Mouse (Mus musculus) MEL (cell line): Measurements from ENCODE around the gene Dmpk. TPM values are rescaled to one million over a fixed set of nuclear protein-coding genes. Genes with fewer than 3 reads are reported as not detected.

ENCODE experiments used
- DNase-seq: peaks from one replicate; pipeline ENCODE4 v3.0.0; 2011; ENCODE audit warnings: low read depth, low spot score
- H3K27ac ChIP-seq: 2 replicates; pipeline ENCODE4 v1.5.1; 2012; ENCODE audit warnings: low read depth, mild to moderate bottlenecking, control low read depth, low read length, moderate library complexity; ENCODE audit not compliant: control insufficient read depth
- H3K27me3 ChIP-seq, 2 experiments: fragments of 150-350 bp in 1 of 2; sonication (generic) in 1 of 2; 2 replicates each; pipeline ENCODE4 v1.6.1; 2012; ENCODE audit warnings: low read length in 2 of 2, mild to moderate bottlenecking in 2 of 2, improper control_type of control experiment in 1 of 2, moderate library complexity in 1 of 2; ENCODE audit not compliant: insufficient read depth in 2 of 2, control insufficient read depth in 1 of 2
- H3K36me3 ChIP-seq, 2 experiments: 2 replicates each; pipeline ENCODE4 v1.6.1; 2012 to 2014; ENCODE audit warnings: low read length in 2 of 2, improper control_type of control experiment in 1 of 2, inconsistent platforms in 1 of 2, mild to moderate bottlenecking in 1 of 2; ENCODE audit not compliant: insufficient read depth in 2 of 2, control insufficient read depth in 1 of 2
- H3K4me1 ChIP-seq, 2 experiments: fragments of 150-350 bp in 1 of 2; sonication (generic) in 1 of 2; 2 replicates each; pipeline ENCODE4 v1.6.1; 2012; ENCODE audit warnings: low read length in 2 of 2, improper control_type of control experiment in 1 of 2, mild to moderate bottlenecking in 1 of 2; ENCODE audit not compliant: insufficient read depth in 2 of 2, control insufficient read depth in 1 of 2
- H3K4me3 ChIP-seq, 2 experiments: fragments of 150-350 bp in 1 of 2; sonication (generic) in 1 of 2; 2 replicates each; pipeline ENCODE4 v1.5.1; 2012; ENCODE audit warnings: low read depth in 2 of 2, low read length in 2 of 2, mild to moderate bottlenecking in 2 of 2, moderate library complexity in 2 of 2, control low read depth in 1 of 2, improper control_type of control experiment in 1 of 2; ENCODE audit not compliant: control insufficient read depth in 1 of 2, insufficient read depth in 1 of 2
- H3K79me2 ChIP-seq: 2 replicates; pipeline ENCODE4 v1.6.1; 2012; ENCODE audit warnings: mild to moderate bottlenecking, low read length, moderate library complexity; ENCODE audit not compliant: control insufficient read depth, poor library complexity, insufficient read depth
- H3K9ac ChIP-seq: 2 replicates; pipeline ENCODE4 v1.6.1; 2012; ENCODE audit warnings: low read depth, mild to moderate bottlenecking, control low read depth, low read length, moderate library complexity; ENCODE audit not compliant: control insufficient read depth, poor library complexity, severe bottlenecking
- H3K9me3 ChIP-seq: fragments of 150-350 bp; sonication (generic); replicated peaks from 2 replicates; pipeline ENCODE4 v1.6.1; 2012; ENCODE audit warnings: mild to moderate bottlenecking, low read length, improper control_type of control experiment, moderate library complexity; ENCODE audit not compliant: insufficient read depth
- BHLHE40 ChIP-seq: IDR thresholded peaks from 2 replicates; pipeline ENCODE4 v1.6.1; 2012; ENCODE audit warnings: low read depth, mild to moderate bottlenecking, inconsistent platforms, low read length, improper control_type of control experiment, borderline replicate concordance
- CTCF ChIP-seq, 3 experiments: IDR thresholded peaks in 2 of 3; conservative IDR thresholded peaks in 1 of 3; 2 replicates each; pipeline ENCODE4 v1.5.1; 2011 to 2012; ENCODE audit warnings: low read length in 3 of 3, low read depth in 2 of 3, mild to moderate bottlenecking in 2 of 3, improper control_type of control experiment in 1 of 3, inconsistent platforms in 1 of 3, mixed read lengths in 1 of 3, moderate library complexity in 1 of 3; ENCODE audit not compliant: control insufficient read depth in 1 of 3, insufficient read depth in 1 of 3, poor library complexity in 1 of 3, severe bottlenecking in 1 of 3
- ELF1 ChIP-seq: IDR thresholded peaks from 2 replicates; pipeline ENCODE4 v1.6.1; 2014; ENCODE audit warnings: low read depth, mild to moderate bottlenecking, inconsistent platforms, low read length, improper control_type of control experiment, moderate library complexity
- EP300 ChIP-seq, 2 experiments: IDR thresholded peaks; 2 replicates each; pipeline ENCODE4 v1.6.1; 2011; ENCODE audit warnings: improper control_type of control experiment in 2 of 2, low read length in 2 of 2, low read depth in 1 of 2, mild to moderate bottlenecking in 1 of 2
- GABPA ChIP-seq: IDR thresholded peaks from 2 replicates; pipeline ENCODE4 v1.6.1; 2012; ENCODE audit warnings: low read depth, mild to moderate bottlenecking, inconsistent platforms, low read length, improper control_type of control experiment, moderate library complexity
- HCFC1 ChIP-seq: IDR thresholded peaks from 2 replicates; pipeline ENCODE4 v1.6.1; 2012; ENCODE audit warnings: low read depth, mild to moderate bottlenecking, inconsistent platforms, low read length, improper control_type of control experiment, moderate library complexity
- JUND ChIP-seq: IDR thresholded peaks from 2 replicates; pipeline ENCODE4 v1.6.1; 2011; ENCODE audit warnings: low read depth, mild to moderate bottlenecking, improper control_type of control experiment, low read length
- MAFK ChIP-seq: IDR thresholded peaks from 2 replicates; pipeline ENCODE4 v1.6.1; 2011; ENCODE audit warnings: low read depth, mild to moderate bottlenecking, low read length, improper control_type of control experiment, borderline replicate concordance
- MAZ ChIP-seq: IDR thresholded peaks from 2 replicates; pipeline ENCODE4 v1.6.1; 2012; ENCODE audit warnings: low read depth, mild to moderate bottlenecking, inconsistent platforms, low read length, improper control_type of control experiment
- MEF2A ChIP-seq: IDR thresholded peaks from 2 replicates; pipeline ENCODE4 v1.6.1; 2014; ENCODE audit warnings: low read depth, mild to moderate bottlenecking, inconsistent platforms, low read length, improper control_type of control experiment; ENCODE audit not compliant: poor library complexity, insufficient replicate concordance, severe bottlenecking; ENCODE audit errors: extremely low read depth
- MXI1 ChIP-seq: IDR thresholded peaks from 2 replicates; pipeline ENCODE4 v1.6.1; 2011; ENCODE audit warnings: mild to moderate bottlenecking, low read depth, low read length, improper control_type of control experiment
- MYC ChIP-seq: IDR thresholded peaks from 2 replicates; pipeline ENCODE4 v1.6.1; 2011; ENCODE audit warnings: low read depth, mild to moderate bottlenecking, low read length, improper control_type of control experiment, moderate library complexity
- NRF1 ChIP-seq: IDR thresholded peaks from 2 replicates; pipeline ENCODE4 v1.6.1; 2014; ENCODE audit warnings: low read depth, mild to moderate bottlenecking, inconsistent platforms, low read length, improper control_type of control experiment, moderate library complexity; ENCODE audit not compliant: poor library complexity, insufficient read depth, severe bottlenecking
- POLR2A ChIP-seq, 2 experiments: IDR thresholded peaks; 2 replicates each; pipeline ENCODE4 v1.6.1; 2011 to 2012; ENCODE audit warnings: low read length in 2 of 2, mild to moderate bottlenecking in 2 of 2, control low read depth in 1 of 2, improper control_type of control experiment in 1 of 2, low read depth in 1 of 2, moderate library complexity in 1 of 2; ENCODE audit not compliant: control insufficient read depth in 1 of 2, insufficient read depth in 1 of 2, poor library complexity in 1 of 2
- POLR2AphosphoS2 ChIP-seq: IDR thresholded peaks from 2 replicates; pipeline ENCODE4 v1.6.1; 2011; ENCODE audit warnings: low read length, improper control_type of control experiment
- POLR2AphosphoS5 ChIP-seq: IDR thresholded peaks from 2 replicates; pipeline ENCODE4 v1.6.1; 2012; ENCODE audit warnings: low read depth, borderline replicate concordance, mild to moderate bottlenecking, inconsistent platforms, low read length, moderate library complexity, mixed read lengths
- RAD21 ChIP-seq: IDR thresholded peaks from 2 replicates; pipeline ENCODE4 v1.6.1; 2011; ENCODE audit warnings: mild to moderate bottlenecking, low read depth, low read length, improper control_type of control experiment
- RCOR1 ChIP-seq: IDR thresholded peaks from 2 replicates; pipeline ENCODE4 v1.6.1; 2012; ENCODE audit warnings: low read depth, mild to moderate bottlenecking, inconsistent platforms, low read length, improper control_type of control experiment
- SIN3A ChIP-seq: IDR thresholded peaks from 2 replicates; pipeline ENCODE4 v1.6.1; 2012; ENCODE audit warnings: low read length, improper control_type of control experiment, inconsistent platforms
- SMC3 ChIP-seq: IDR thresholded peaks from 2 replicates; pipeline ENCODE4 v1.6.1; 2011; ENCODE audit warnings: low read depth, low read length, improper control_type of control experiment
- TCF12 ChIP-seq: IDR thresholded peaks from 2 replicates; pipeline ENCODE4 v1.6.1; 2014; ENCODE audit warnings: low read depth, mild to moderate bottlenecking, inconsistent platforms, low read length, improper control_type of control experiment, moderate library complexity
- USF1 ChIP-seq: IDR thresholded peaks from 2 replicates; pipeline ENCODE4 v1.6.1; 2014; ENCODE audit warnings: low read depth, mild to moderate bottlenecking, inconsistent platforms, low read length, improper control_type of control experiment, moderate library complexity
- ZC3H11A ChIP-seq: IDR thresholded peaks from 2 replicates; pipeline ENCODE4 v1.6.1; 2012; ENCODE audit warnings: low read depth, mild to moderate bottlenecking, inconsistent platforms, low read length, improper control_type of control experiment
- ZKSCAN1 ChIP-seq: IDR thresholded peaks from 2 replicates; pipeline ENCODE4 v1.6.1; 2012; ENCODE audit warnings: low read depth, mild to moderate bottlenecking, inconsistent platforms, low read length, improper control_type of control experiment, moderate library complexity
- ZMIZ1 ChIP-seq: IDR thresholded peaks from 2 replicates; pipeline ENCODE4 v1.6.1; 2012; ENCODE audit warnings: low read depth, mild to moderate bottlenecking, inconsistent platforms, low read length, improper control_type of control experiment, moderate library complexity
- ZNF384 ChIP-seq: IDR thresholded peaks from 2 replicates; pipeline ENCODE4 v1.6.1; 2012; ENCODE audit warnings: low read depth, mild to moderate bottlenecking, inconsistent platforms, low read length, improper control_type of control experiment
- polyA plus RNA-seq, 2 experiments: library from polyadenylated mRNA; stranded (reverse) in 1 of 2; unstranded in 1 of 2; fragments of >175 nt in 1 of 2; fragments of >200 nt in 1 of 2; gene quantifications; 2 replicates each; pipeline versions ENCODE4 v1.2.1 to v1.2.4; 2012; ENCODE audit warnings: low replicate concordance in 2 of 2, low read depth in 1 of 2; ENCODE audit not compliant: insufficient read length in 2 of 2, insufficient read depth in 1 of 2, missing spikeins in 1 of 2
- total RNA-seq: library from RNA; depleted of rRNA; stranded (reverse); fragments of 300-350 nt; gene quantifications from 2 replicates; pipeline ENCODE4 v1.2.3, GENCODE M21; 2012

The Dmpk gene
- total and polyA plus RNA-seq, 3 experiments, result 5.4 to 29.3 TPM; not detected in 1

- no peak for TF ChIP-seq ELF1
- no peak for TF ChIP-seq USF1
- peak; percentile 81 to 86 (median 84) for TF ChIP-seq CTCF (IDR thresholded peaks at IDR 0.05 in 2 of 3, conservative IDR thresholded peaks at IDR 0.05 in 1 of 3; ENCODE audit: control insufficient read depth in 1 of 3, insufficient read depth in 1 of 3, low read depth in 2 of 3, low read length in 3 of 3, poor library complexity in 1 of 3, severe bottlenecking in 1 of 3)
- no peak for TF ChIP-seq POLR2A (IDR thresholded peaks at IDR 0.05; ENCODE audit: control insufficient read depth in 1 of 2, insufficient read depth in 1 of 2, low read depth in 1 of 2, low read length in 2 of 2, poor library complexity in 1 of 2)
- no peak for TF ChIP-seq POLR2AphosphoS2
- no peak for TF ChIP-seq MAFK
- no peak for TF ChIP-seq GABPA
- no peak for TF ChIP-seq MYC
- no peak for TF ChIP-seq TCF12
- no peak for TF ChIP-seq ZMIZ1
- TF ChIP-seq JUND, result no peak
- peak; percentile 87 for TF ChIP-seq SMC3
- TF ChIP-seq MEF2A, result no peak
- TF ChIP-seq SIN3A, result peak; percentile 61; the same call in 1 of the 2 replicates
- TF ChIP-seq RCOR1, result no peak
- TF ChIP-seq ZKSCAN1, result no peak
- TF ChIP-seq NRF1, result no peak
Measured at GRCm38 (mm10) chr7:19068707-19069106, 14.9 kb upstream of the Dmpk start (continued).

- no peaks in the 10 kb centered on the region for H3K27me3 ChIP-seq
- H3K4me3 ChIP-seq, result no peak overlapping the region
- no peak overlapping the region for H3K9ac ChIP-seq
- H3K4me1 ChIP-seq, result no peaks in the 10 kb centered on the region
- peak; percentile 71 for DNase-seq
- no peaks in the 10 kb centered on the region for H3K9me3 ChIP-seq
- TF ChIP-seq SMC3 (peak; percentile 62), POLR2A (IDR thresholded peaks at IDR 0.05; ENCODE audit: control insufficient read depth in 1 of 2, insufficient read depth in 1 of 2, low read depth in 1 of 2, low read length in 2 of 2, poor library complexity in 1 of 2) (no peak), ZNF384 (peak; percentile 64), RAD21 (peak; percentile 45), MXI1 (no peak), RCOR1 (no peak), ZC3H11A (peak; percentile 51), JUND (no peak), EP300 (IDR thresholded peaks at IDR 0.05; ENCODE audit: low read depth in 1 of 2, low read length in 2 of 2) (no peak), HCFC1 (peak; percentile 24; the same call in 1 of the 2 replicates), POLR2AphosphoS5 (no peak), MAZ (no peak), CTCF (IDR thresholded peaks at IDR 0.05 in 2 of 3, conservative IDR thresholded peaks at IDR 0.05 in 1 of 3; ENCODE audit: control insufficient read depth in 1 of 3, insufficient read depth in 1 of 3, low read depth in 2 of 3, low read length in 3 of 3, poor library complexity in 1 of 3, severe bottlenecking in 1 of 3) (peak; percentile 76 to 88 (median 80)), BHLHE40 (no peak), ZMIZ1 (no peak)
- no peak overlapping the region for H3K27ac ChIP-seq
- H3K36me3 ChIP-seq, result no peaks in the 10 kb centered on the region
- no peaks in the 10 kb centered on the region for H3K79me2 ChIP-seq
Measured at GRCm38 (mm10) chr7:19069500-19069899, 14.1 kb upstream of the Dmpk start.
